Mouse (Mus musculus): ENCODE results near the gene Tada3. TPM values are rescaled to one million over a fixed set of nuclear protein-coding genes. Genes with fewer than 3 reads are reported as not detected.
"Not testable (repeated sequence)": the region's sequence is repeated elsewhere in the genome, so short reads cannot be mapped to it uniquely, and the experiment has no call there.

Tada3 gene
- polyA plus RNA-seq, 1 experiment, result 31.6 TPM

GRCm38 (mm10) chr6:113342297-113342696, 35.4 kb downstream of the Tada3 start:
- H3K4me1 ChIP-seq (ENCODE audit: control insufficient read depth, insufficient read depth, insufficient read length, low read length), result peaks cover 12% of the 10 kb centered on the region
- peak overlapping the region; percentile 77 for H3K4me3 ChIP-seq (ENCODE audit: insufficient read depth, low read depth, low read length)
- H3K27ac ChIP-seq (replicated peaks; ENCODE audit: low read depth, low read length), result peak overlapping the region; percentile 9; the same call in 1 of the 2 replicates

DNA sequence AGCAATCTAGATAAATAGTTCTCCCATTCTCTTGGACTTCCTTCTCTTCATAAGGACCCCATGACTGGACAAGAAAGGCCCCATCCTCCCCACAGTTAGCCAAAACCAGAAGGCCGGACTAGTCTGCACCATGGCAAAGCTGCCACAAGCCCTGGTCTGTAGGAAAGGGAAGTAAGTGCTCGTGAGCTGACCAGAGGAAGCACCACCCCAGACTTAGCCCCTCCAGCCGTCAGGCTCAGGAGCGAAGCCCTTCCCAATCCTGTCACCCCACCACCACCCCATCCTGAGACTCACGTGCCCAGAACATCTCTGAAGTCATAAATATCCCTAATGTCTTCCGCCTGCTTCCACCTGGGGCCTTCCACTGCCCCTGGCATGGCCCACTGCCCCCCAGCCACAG, 36.1 kb downstream of the Tada3 start:
- Histone ChIP-seq H3K4me1 (ENCODE audit: control insufficient read depth, insufficient read depth, insufficient read length, low read length) (peaks cover 12% of the 10 kb centered on the region), H3K4me3 (ENCODE audit: insufficient read depth, low read depth, low read length) (peak overlapping the region; percentile 12; the same call in 1 of the 2 replicates), H3K27ac (replicated peaks; ENCODE audit: low read depth, low read length) (no peak overlapping the region; the same call in 1 of the 2 replicates)

DNA sequence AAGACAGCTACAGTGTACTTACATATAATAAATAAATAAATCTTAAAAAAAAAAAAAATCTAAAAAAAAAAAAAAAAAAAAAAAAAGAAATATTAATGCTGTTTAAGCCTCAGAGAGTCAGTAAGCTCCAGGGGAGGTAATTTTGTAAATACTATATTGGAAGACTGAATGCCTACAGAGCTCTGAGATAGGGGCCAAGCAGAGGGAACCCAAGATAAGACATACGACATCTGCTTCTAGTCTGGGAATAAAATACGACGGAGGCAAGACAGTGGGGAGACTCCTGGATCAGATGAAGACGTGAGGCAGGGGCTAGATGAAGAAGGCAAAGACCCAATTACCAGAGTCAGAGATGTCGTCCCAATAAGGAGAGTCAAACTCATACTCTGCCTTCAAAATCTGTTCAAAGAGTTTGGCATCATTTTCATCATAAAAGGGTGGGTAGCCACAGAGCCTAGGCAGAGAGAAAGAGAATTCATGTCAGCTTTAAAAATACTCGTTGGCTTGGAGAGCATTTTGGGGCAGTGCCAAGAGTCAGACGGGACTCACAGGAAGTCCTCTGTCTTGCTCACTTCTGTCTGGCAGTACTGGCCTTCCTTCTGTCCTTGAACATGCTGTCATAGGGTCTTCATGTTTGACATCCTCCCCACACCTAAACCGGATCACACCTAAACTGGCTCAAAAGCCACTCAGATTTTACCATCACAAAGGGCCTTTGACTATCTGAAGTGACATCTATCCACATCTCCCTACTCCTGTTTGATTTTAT, 40.6 kb downstream of the Tada3 start:
- no peak overlapping the region for H3K4me3 ChIP-seq (ENCODE audit: insufficient read depth, low read depth, low read length)
- H3K4me1 ChIP-seq (ENCODE audit: control insufficient read depth, insufficient read depth, insufficient read length, low read length), result 0 out of 2 replicates have a peak, but pooled peaks cover 2% of the 10 kb centered on the region
- no peak overlapping the region for H3K27ac ChIP-seq (replicated peaks; ENCODE audit: low read depth, low read length)

GRCm38 (mm10) chr6:113334216-113334615, 43.5 kb downstream of the Tada3 start:
- Histone ChIP-seq H3K4me3 (ENCODE audit: insufficient read depth, low read depth, low read length) (no peak overlapping the region), H3K4me1 (ENCODE audit: control insufficient read depth, insufficient read depth, insufficient read length, low read length) (0 out of 2 replicates have a peak, but pooled peaks cover 2% of the 10 kb centered on the region), H3K27ac (replicated peaks; ENCODE audit: low read depth, low read length) (no peak overlapping the region)

GRCm38 (mm10) chr6:113333137-113333950, 44.3 kb downstream of the Tada3 start:
- H3K4me1 ChIP-seq (ENCODE audit: control insufficient read depth, insufficient read depth, insufficient read length, low read length), result 0 out of 2 replicates have a peak, but pooled peaks cover 2% of the 10 kb centered on the region
- 0 out of 2 replicates have a peak overlapping the region, but pooled peaks have one; percentile 24 for H3K27ac ChIP-seq (replicated peaks; ENCODE audit: low read depth, low read length)
- H3K4me3 ChIP-seq (ENCODE audit: insufficient read depth, low read depth, low read length), result no peak overlapping the region

DNA sequence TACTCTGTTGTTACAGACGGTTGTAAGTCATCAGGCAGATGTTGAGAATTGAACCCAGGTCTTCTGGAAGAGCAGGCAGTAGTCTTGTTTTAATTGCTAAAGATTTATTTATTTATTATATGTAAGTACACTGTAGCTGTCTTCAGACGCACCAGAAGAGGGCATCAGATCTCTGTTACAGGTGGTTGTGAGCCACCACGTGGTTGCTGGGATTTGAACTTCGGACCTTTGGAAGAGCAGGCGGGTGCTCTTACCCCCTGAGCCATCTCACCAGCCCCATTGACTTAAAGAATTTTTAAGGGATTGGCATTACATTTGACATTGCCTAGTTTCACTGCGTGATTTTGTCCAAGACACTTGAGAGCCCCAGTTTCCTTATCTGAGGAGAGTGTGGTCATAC, 44.9 kb downstream of the Tada3 start:
- not testable (repeated sequence) for H3K27ac ChIP-seq (replicated peaks; ENCODE audit: low read depth, low read length); H3K4me3 ChIP-seq (ENCODE audit: insufficient read depth, low read depth, low read length)

GRCm38 (mm10) chr6:113331721-113332120, 46.0 kb downstream of the Tada3 start:
- H3K27ac ChIP-seq (replicated peaks; ENCODE audit: low read depth, low read length), result no peak overlapping the region
- 0 out of 2 replicates have a peak, but pooled peaks cover 2% of the 10 kb centered on the region for H3K4me1 ChIP-seq (ENCODE audit: control insufficient read depth, insufficient read depth, insufficient read length, low read length)
- no peak overlapping the region for H3K4me3 ChIP-seq (ENCODE audit: insufficient read depth, low read depth, low read length)

More for the DNA sequence above, 44.9 kb downstream of the Tada3 start:
- not testable (repeated sequence) for H3K4me1 ChIP-seq (ENCODE audit: control insufficient read depth, insufficient read depth, insufficient read length, low read length)

GRCm38 (mm10) chr6:113330547-113330946, 47.1 kb downstream of the Tada3 start:
- Histone ChIP-seq H3K27ac (replicated peaks; ENCODE audit: low read depth, low read length) (no peak overlapping the region), H3K4me3 (ENCODE audit: insufficient read depth, low read depth, low read length) (no peak overlapping the region), H3K4me1 (ENCODE audit: control insufficient read depth, insufficient read depth, insufficient read length, low read length) (0 out of 2 replicates have a peak, but pooled peaks cover 2% of the 10 kb centered on the region)

- H3K27ac ChIP-seq (replicated peaks; ENCODE audit: low read depth, low read length), result no peak overlapping the region
- H3K4me1 ChIP-seq (ENCODE audit: control insufficient read depth, insufficient read depth, insufficient read length, low read length), result 0 out of 2 replicates have a peak, but pooled peaks cover 2% of the 10 kb centered on the region
- no peak overlapping the region for H3K4me3 ChIP-seq (ENCODE audit: insufficient read depth, low read depth, low read length)
Observed at GRCm38 (mm10) chr6:113329396-113329795, 48.3 kb downstream of the Tada3 start.

- peak within 1 kb of the TSS; percentile 72 for H3K4me3 ChIP-seq (ENCODE audit: insufficient read depth, low read depth, low read length)
- H3K4me1 ChIP-seq (ENCODE audit: control insufficient read depth, insufficient read depth, insufficient read length, low read length), result no peaks in the 10 kb centered on the region
- peak within 1 kb of the TSS; percentile 42 for H3K27ac ChIP-seq (replicated peaks; ENCODE audit: low read depth, low read length)
Observed at GRCm38 (mm10) chr6:113326533-113327315, 51.0 kb downstream of the Tada3 start, which contains the start of gene Ogg1. Gene Ogg1, plus strand, starts transcription at chr6:113326972.

Other genes with a start within 250 kb of the Tada3 start
- gene Lhfpl4, start 182.5 kb downstream of the Tada3 start, polyA plus RNA-seq (2012; ENCODE audit: insufficient read depth, insufficient read length, missing spikeins), result 0.87 and 1.3 TPM in 2 replicates
- gene Mtmr14, start 140.0 kb downstream of the Tada3 start, polyA plus RNA-seq (2012; ENCODE audit: insufficient read depth, insufficient read length, missing spikeins), result 26.3 and 37.1 TPM in 2 replicates
- 0.44 and 0.71 TPM in 2 replicates for gene Cpne9, start 95.6 kb downstream of the Tada3 start, polyA plus RNA-seq (2012; ENCODE audit: insufficient read depth, insufficient read length, missing spikeins)
- 12.6 and 15.1 TPM in 2 replicates for gene Brpf1, start 70.7 kb downstream of the Tada3 start, polyA plus RNA-seq (2012; ENCODE audit: insufficient read depth, insufficient read length, missing spikeins)
- 18.0 and 18.7 TPM in 2 replicates for gene Ogg1, start 50.9 kb downstream of the Tada3 start, polyA plus RNA-seq (2012; ENCODE audit: insufficient read depth, insufficient read length, missing spikeins)
- 33.2 and 39.0 TPM in 2 replicates for gene Camk1, start 33.9 kb downstream of the Tada3 start, polyA plus RNA-seq (2012; ENCODE audit: insufficient read depth, insufficient read length, missing spikeins)
- 70.6 and 98.1 TPM in 2 replicates for gene Arpc4, start 232 bp upstream of the Tada3 start, polyA plus RNA-seq (2012; ENCODE audit: insufficient read depth, insufficient read length, missing spikeins)
- 0.83 and 1.0 TPM in 2 replicates for gene Ttll3, start 11.4 kb upstream of the Tada3 start, polyA plus RNA-seq (2012; ENCODE audit: insufficient read depth, insufficient read length, missing spikeins)
- gene Rpusd3, start 41.5 kb upstream of the Tada3 start, polyA plus RNA-seq (2012; ENCODE audit: insufficient read depth, insufficient read length, missing spikeins), result 15.7 and 17.8 TPM in 2 replicates
- 797 and 1,047 TPM in 2 replicates for gene Cidec, start 57.9 kb upstream of the Tada3 start, polyA plus RNA-seq (2012; ENCODE audit: insufficient read depth, insufficient read length, missing spikeins)
- gene Jagn1, start 64.7 kb upstream of the Tada3 start, polyA plus RNA-seq (2012; ENCODE audit: insufficient read depth, insufficient read length, missing spikeins), result 34.1 and 34.8 TPM in 2 replicates
- 5.9 and 8.7 TPM in 2 replicates for gene Il17re, start 80.6 kb upstream of the Tada3 start, polyA plus RNA-seq (2012; ENCODE audit: insufficient read depth, insufficient read length, missing spikeins)
- gene Il17rc, start 93.5 kb upstream of the Tada3 start, polyA plus RNA-seq (2012; ENCODE audit: insufficient read depth, insufficient read length, missing spikeins), result 9.0 and 10.2 TPM in 2 replicates
- 40.6 and 44.4 TPM in 2 replicates for gene Creld1, start 105.4 kb upstream of the Tada3 start, polyA plus RNA-seq (2012; ENCODE audit: insufficient read depth, insufficient read length, missing spikeins)
- gene Prrt3, start 124.0 kb upstream of the Tada3 start, polyA plus RNA-seq (2012; ENCODE audit: insufficient read depth, insufficient read length, missing spikeins), result not detected in 2 replicates
- 52.2 and 77.4 TPM in 2 replicates for gene Emc3, start 153.8 kb upstream of the Tada3 start, polyA plus RNA-seq (2012; ENCODE audit: insufficient read depth, insufficient read length, missing spikeins)
- gene Fancd2, start 153.8 kb upstream of the Tada3 start, polyA plus RNA-seq (2012; ENCODE audit: insufficient read depth, insufficient read length, missing spikeins), result 0.48 TPM in 1 of 2 replicates, not detected in the other
- not detected in 2 replicates for gene Fancd2os, start 222.8 kb upstream of the Tada3 start, polyA plus RNA-seq (2012; ENCODE audit: insufficient read depth, insufficient read length, missing spikeins)
- 158 and 192 TPM in 2 replicates for gene Brk1, start 226.9 kb upstream of the Tada3 start, polyA plus RNA-seq (2012; ENCODE audit: insufficient read depth, insufficient read length, missing spikeins)
- 13.2 and 15.0 TPM in 2 replicates for gene Vhl, start 246.1 kb upstream of the Tada3 start, polyA plus RNA-seq (2012; ENCODE audit: insufficient read depth, insufficient read length, missing spikeins)